In the genomic region with DNA sequence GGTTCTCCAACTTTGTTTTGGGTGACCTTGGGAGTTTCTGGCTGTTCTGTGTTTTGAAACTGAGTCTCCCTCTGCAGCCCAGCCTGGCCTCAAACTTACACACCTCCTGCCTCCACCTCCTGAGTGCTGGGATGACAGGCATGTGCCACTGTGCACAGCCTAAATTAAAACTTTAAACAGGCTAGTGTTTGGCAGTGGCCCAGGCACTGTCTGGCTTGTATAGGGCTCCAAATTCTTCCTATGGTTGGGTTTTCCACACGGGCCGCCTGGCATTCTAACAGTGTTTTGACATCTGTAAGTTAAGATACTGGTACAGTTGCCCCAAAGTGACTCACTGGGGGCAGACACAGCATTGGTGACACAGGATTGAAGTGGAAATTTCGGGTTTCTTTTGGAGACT, we compare ENCODE assay signal across 30 mouse cellular contexts. TPM values are rescaled to one million over a fixed set of nuclear protein-coding genes. Genes with fewer than 3 reads are reported as not detected.
A peak's percentile ranks its signal among the peaks of the same experiment; 100 is the strongest.
DNase-seq lines count a peak whose midpoint lies in the region; ATAC-seq and TF ChIP-seq lines count a peak whose summit lies in the region.
"Had no signal": no experiment of that assay in that cellular context is flagged by ENCODE, and none has a peak within 500 bp of the region (broad histone marks: within the 10 kb centered on the region; RNA-seq: fewer than 3 reads in every experiment).

No protein-coding gene starts in this region.

- TF ChIP-seq CTCF in brain, embryonic 14.5 days (IDR thresholded peaks at IDR 0.05; ENCODE audit: borderline replicate concordance, extremely low read depth, insufficient read depth, insufficient read length), result no peak

- H3K9me3 ChIP-seq in forebrain, embryonic 16.5 days (ENCODE audit: control insufficient read depth, low read length), result no peaks in the 10 kb centered on the region
- no peaks in the 10 kb centered on the region for H3K9me3 ChIP-seq in forebrain, embryonic 11.5 days (ENCODE audit: control insufficient read depth, low read length)
- H3K9me3 ChIP-seq in heart, embryonic 14.5 days (ENCODE audit: control insufficient read depth, low read length), result no peaks in the 10 kb centered on the region
- H3K9me3 ChIP-seq: embryonic facial prominence, embryonic 12.5 days; hindbrain, embryonic 10.5 days; hindbrain, embryonic 15.5 days; kidney, embryonic 15.5 days; limb, embryonic 12.5 days; lung, embryonic 15.5 days; midbrain, embryonic 10.5 days; midbrain, embryonic 15.5 days; stomach, embryonic 15.5 days had no signal

- no peak overlapping the region for H3K4me3 ChIP-seq in forebrain, embryonic 16.5 days (replicated peaks; ENCODE audit: low read length)
- H3K4me3 ChIP-seq in forebrain, embryonic 11.5 days (ENCODE audit: low read depth, low read length), result no peak overlapping the region
- no peak overlapping the region for H3K4me3 ChIP-seq in heart, embryonic 14.5 days (ENCODE audit: control insufficient read depth in 1 of 2, insufficient read depth in 1 of 2, low read depth in 1 of 2, low read length in 2 of 2)
- H3K4me3 ChIP-seq: embryonic facial prominence, embryonic 12.5 days; hindbrain, embryonic 10.5 days; hindbrain, embryonic 15.5 days; kidney, embryonic 15.5 days; limb, embryonic 12.5 days; lung, embryonic 15.5 days; midbrain, embryonic 10.5 days; midbrain, embryonic 15.5 days; stomach, embryonic 15.5 days had no signal

- no peaks in the 10 kb centered on the region for H3K27me3 ChIP-seq in forebrain, embryonic 16.5 days (replicated peaks; ENCODE audit: control insufficient read depth, insufficient read depth, low read length)
- H3K27me3 ChIP-seq in forebrain, embryonic 11.5 days (ENCODE audit: control insufficient read depth, insufficient read depth, low read length), result no peaks in the 10 kb centered on the region
- H3K27me3 ChIP-seq in heart, embryonic 14.5 days (ENCODE audit: control insufficient read depth, insufficient read depth, low read length), result no peaks in the 10 kb centered on the region
- H3K27me3 ChIP-seq: embryonic facial prominence, embryonic 12.5 days; kidney, embryonic 15.5 days; limb, embryonic 12.5 days; lung, embryonic 15.5 days; midbrain, embryonic 15.5 days; stomach, embryonic 15.5 days had no signal

- intact Hi-C loops in heart, postnatal 14 days (cut with DNase I), result loop anchor here (5.0 kb wide), 1 partner anchor 194 kb away; no protein-coding TSS in a partner anchor

- DNase-seq in forebrain, embryonic 11.5 days (ENCODE audit: low spot score), result no peak
- no peak for DNase-seq in heart, postnatal 14 days
- peak; percentile 28 for DNase-seq in NIH3T3 (ENCODE audit: low read depth)
- DNase-seq in brain, embryonic 14.5 days (ENCODE audit: low read depth), result peak; percentile 85
- DNase-seq: adrenal gland, adult 2 months; B cell, adult 2 months; cerebellum, adult 8-10 months; cerebellum, postnatal 25 days; gastrocnemius, postnatal 14 days; kidney, adult 11 months; kidney, postnatal 25 days; right cerebral cortex, postnatal 25 days had no signal

- H3K27ac ChIP-seq in forebrain, embryonic 16.5 days (ENCODE audit: low read length), result no peak overlapping the region
- H3K27ac ChIP-seq in forebrain, embryonic 11.5 days (ENCODE audit: low read depth, low read length), result no peak overlapping the region
- peak overlapping the region; percentile 45 to 70 for H3K27ac ChIP-seq in heart, embryonic 14.5 days (replicated peaks in 1 of 2; ENCODE audit: control insufficient read depth in 1 of 2, insufficient read depth in 1 of 2, low read depth in 2 of 2, low read length in 2 of 2)
- H3K27ac ChIP-seq: embryonic facial prominence, embryonic 12.5 days; hindbrain, embryonic 10.5 days; hindbrain, embryonic 15.5 days; kidney, embryonic 15.5 days; limb, embryonic 12.5 days; lung, embryonic 15.5 days; midbrain, embryonic 10.5 days; midbrain, embryonic 15.5 days; stomach, embryonic 15.5 days had no signal

- TF ChIP-seq POLR2A in brain, embryonic 14.5 days (IDR thresholded peaks at IDR 0.05; ENCODE audit: borderline replicate concordance, extremely low read depth, insufficient read depth, insufficient read length, poor library complexity, severe bottlenecking), result no peak

- 19% methylated on average over 3 of the region's 3 CpGs for WGBS in forebrain, embryonic 16.5 days
- 70% methylated on average over 3 of the region's 3 CpGs for WGBS in forebrain, embryonic 11.5 days
- 44% methylated on average over 3 of the region's 3 CpGs for WGBS in heart, embryonic 14.5 days

- no peaks in the 10 kb centered on the region for H3K36me3 ChIP-seq in forebrain, embryonic 16.5 days (ENCODE audit: control insufficient read depth, insufficient read depth)
- H3K36me3 ChIP-seq in forebrain, embryonic 11.5 days (ENCODE audit: control insufficient read depth, insufficient read depth, low read length), result no peaks in the 10 kb centered on the region
- no peaks in the 10 kb centered on the region for H3K36me3 ChIP-seq in heart, embryonic 14.5 days (ENCODE audit: control insufficient read depth, insufficient read depth, low read length)
- H3K36me3 ChIP-seq: embryonic facial prominence, embryonic 12.5 days; hindbrain, embryonic 10.5 days; hindbrain, embryonic 15.5 days; kidney, embryonic 15.5 days; limb, embryonic 12.5 days; lung, embryonic 15.5 days; midbrain, embryonic 10.5 days; midbrain, embryonic 15.5 days; stomach, embryonic 15.5 days had no signal

- H3K4me2 ChIP-seq in forebrain, embryonic 16.5 days (ENCODE audit: low read length), result no peak overlapping the region
- no peak overlapping the region for H3K4me2 ChIP-seq in forebrain, embryonic 11.5 days (ENCODE audit: low read depth, low read length, severe bottlenecking)
- no peak overlapping the region for H3K4me2 ChIP-seq in heart, embryonic 14.5 days (ENCODE audit: low read length)
- H3K4me2 ChIP-seq: embryonic facial prominence, embryonic 12.5 days; hindbrain, embryonic 15.5 days; kidney, embryonic 15.5 days; limb, embryonic 12.5 days; liver, embryonic 11.5 days; lung, embryonic 15.5 days; midbrain, embryonic 15.5 days; stomach, embryonic 15.5 days had no signal

- no peak overlapping the region for H3K9ac ChIP-seq in forebrain, embryonic 16.5 days (replicated peaks; ENCODE audit: low read depth, low read length)
- H3K9ac ChIP-seq in forebrain, embryonic 11.5 days (ENCODE audit: low read length), result no peak overlapping the region
- peak overlapping the region; percentile 56; the same call in 1 of the 2 replicates for H3K9ac ChIP-seq in heart, embryonic 14.5 days (ENCODE audit: low read length)
- H3K9ac ChIP-seq: embryonic facial prominence, embryonic 12.5 days; hindbrain, embryonic 15.5 days; kidney, embryonic 15.5 days; limb, embryonic 12.5 days; lung, embryonic 15.5 days; midbrain, embryonic 15.5 days; stomach, embryonic 15.5 days had no signal

- peaks cover 15% of the 10 kb centered on the region for H3K4me1 ChIP-seq in forebrain, embryonic 16.5 days (replicated peaks; ENCODE audit: control insufficient read depth, insufficient read depth, low read length)
- no peaks in the 10 kb centered on the region for H3K4me1 ChIP-seq in forebrain, embryonic 11.5 days (replicated peaks; ENCODE audit: control insufficient read depth, insufficient read depth, low read length)
- peaks cover 11 to 20% of the 10 kb centered on the region in 2 experiments for H3K4me1 ChIP-seq in heart, embryonic 14.5 days (ENCODE audit: control insufficient read depth in 2 of 2, insufficient read depth in 2 of 2, low read length in 2 of 2)
- H3K4me1 ChIP-seq: embryonic facial prominence, embryonic 12.5 days; hindbrain, embryonic 15.5 days; limb, embryonic 12.5 days; lung, embryonic 15.5 days; midbrain, embryonic 15.5 days; stomach, embryonic 15.5 days had no signal

- ATAC-seq in forebrain, embryonic 16.5 days, result peak; percentile 59
- no peak for ATAC-seq in forebrain, embryonic 11.5 days (replicated peaks; ENCODE audit: low FRiP score)
- ATAC-seq in heart, embryonic 14.5 days (ENCODE audit: insufficient number of reproducible peaks, insufficient read depth, low FRiP score, low read depth), result no peak
- ATAC-seq: activated CD4-positive, CD25-positive, alpha-beta regulatory T cell, adult 4 months; inflammation-experienced regulatory T-cells, adult 6 months; midbrain, embryonic 15.5 days had no signal

RNA-seq across cellular contexts. Expression of a gene that starts 14.6 kb away (rescaled TPM):
- polyA plus RNA-seq in forebrain, embryonic 16.5 days (2015; fragmentation: Nextera tagmentation; extraction: Ambion mirVana), result 0.44 and 1.0 TPM in 2 replicates
- not detected in 2 replicates for polyA plus RNA-seq in forebrain, embryonic 11.5 days (2014; fragmentation: Nextera tagmentation; extraction: Ambion mirVana)
- 10,198 and 10,957 TPM in 2 replicates for polyA plus RNA-seq in heart, embryonic 14.5 days (2014; fragmentation: Nextera tagmentation; extraction: Ambion mirVana)
- total RNA-seq in heart, postnatal 14 days (2021), result over 10,000 TPM; 16,479 to 17,190 TPM
- polyA plus RNA-seq in brain, embryonic 14.5 days (2012; rRNA removed), result 0.26 and 0.32 TPM in 2 replicates
- total RNA-seq: adrenal gland, adult 2 months; layer of hippocampus, postnatal 10 days; megakaryocyte progenitor cell, adult 5-6 weeks had no signal
- polyA plus RNA-seq: activated CD4-positive, CD25-positive, alpha-beta regulatory T cell, adult 4 months; adrenal gland, adult 2 months had no signal

RNA-seq across cellular contexts. Expression of a gene that starts 36.2 kb away (rescaled TPM):
- 32.0 and 36.2 TPM in 2 replicates for polyA plus RNA-seq in forebrain, embryonic 16.5 days (2015; fragmentation: Nextera tagmentation; extraction: Ambion mirVana)
- polyA plus RNA-seq in forebrain, embryonic 11.5 days (2014; fragmentation: Nextera tagmentation; extraction: Ambion mirVana), result 11.3 and 13.2 TPM in 2 replicates
- 6.4 and 7.9 TPM in 2 replicates for polyA plus RNA-seq in heart, embryonic 14.5 days (2014; fragmentation: Nextera tagmentation; extraction: Ambion mirVana)
- total RNA-seq in heart, postnatal 14 days (2021), result 10 to 100 TPM; 24.8 to 27.0 TPM
- 50.2 and 52.6 TPM in 2 replicates for polyA plus RNA-seq in brain, embryonic 14.5 days (2012; rRNA removed)

RNA-seq across cellular contexts. Expression of a gene that starts 54.5 kb away (rescaled TPM):
- polyA plus RNA-seq in forebrain, embryonic 16.5 days (2015; fragmentation: Nextera tagmentation; extraction: Ambion mirVana), result not detected in 2 replicates
- polyA plus RNA-seq in forebrain, embryonic 11.5 days (2014; fragmentation: Nextera tagmentation; extraction: Ambion mirVana), result not detected in 2 replicates
- polyA plus RNA-seq in heart, embryonic 14.5 days (2014; fragmentation: Nextera tagmentation; extraction: Ambion mirVana), result 0.85 TPM in 1 of 2 replicates, not detected in the other
- total RNA-seq in heart, postnatal 14 days (2021), result not detected
- 0.07 and 0.24 TPM in 2 replicates for polyA plus RNA-seq in brain, embryonic 14.5 days (2012; rRNA removed)
- total RNA-seq: adrenal gland, adult 2 months; gastrocnemius, postnatal 14 days had no signal
- polyA plus RNA-seq: adrenal gland, adult 2 months; embryonic facial prominence, embryonic 12.5 days; hindbrain, embryonic 10.5 days; hindbrain, embryonic 15.5 days; kidney, embryonic 15.5 days; limb, embryonic 12.5 days; liver, embryonic 16.5 days; lung, embryonic 15.5 days; midbrain, embryonic 10.5 days; midbrain, embryonic 15.5 days; neural tube, embryonic 11.5 days; stomach, embryonic 15.5 days had no signal

Comparison
In these comparisons a context has a peak if more than half of its experiments do, and no peak if none do; other contexts are left out.
1. H3K27ac ChIP-seq: peak in heart, embryonic 14.5 days (2 of 2); none in forebrain, embryonic 16.5 days (single experiment) and forebrain, embryonic 11.5 days (single experiment).
2. DNase-seq: peak in NIH3T3 (single experiment) and brain, embryonic 14.5 days (single experiment); none in forebrain, embryonic 11.5 days (single experiment) and heart, postnatal 14 days (0 of 2).
3. RNA of a gene that starts 14.6 kb away (polyA plus RNA-seq): 10,198 to 10,957 TPM in heart, embryonic 14.5 days; 0.44 to 1.0 TPM in forebrain, embryonic 16.5 days, 0.26 to 0.32 TPM in brain, embryonic 14.5 days and not detected in forebrain, embryonic 11.5 days; every median in the first group is over 1,000 times any median in the second.